Mouse (Mus musculus) neural tube, embryonic 15.5 days (tissue): ENCODE data around the gene Smyd3. TPM values are rescaled to one million over a fixed set of nuclear protein-coding genes. Genes with fewer than 3 reads are reported as not detected.

Experiments used
- polyA plus RNA-seq: library from polyadenylated mRNA; unstranded; fragments of >200 nt; fragmentation: Nextera tagmentation; extraction: Ambion mirVana; gene quantifications from 2 replicates; pipeline ENCODE4 v1.2.1, GENCODE M21; 2015

Gene Smyd3
- polyA plus RNA-seq, 1 experiment from 2014 or later: 26.0 TPM

Other genes starting within 250 kb of the Smyd3 start
- gene Tfb2m, start 28.2 kb upstream of the Smyd3 start, polyA plus RNA-seq: 29.6 and 31.0 TPM in 2 replicates
- 25.3 and 27.6 TPM in 2 replicates for gene Cnst, start 28.3 kb upstream of the Smyd3 start, polyA plus RNA-seq
- gene Sccpdh, start 150.2 kb upstream of the Smyd3 start, polyA plus RNA-seq: 166 and 190 TPM in 2 replicates
- gene Kif28, start 227.2 kb upstream of the Smyd3 start, polyA plus RNA-seq: not detected in 2 replicates